Mouse (Mus musculus) NIH3T3 (cell line): ENCODE results near the gene Mrpl39.

Experiments used
- DNase-seq: peaks from one replicate; pipeline ENCODE4 v3.0.0-alpha.2; 2012; ENCODE audit warnings: low read depth

The Mrpl39 gene

GRCm38 (mm10) chr16:84744703-84745490 lies 9.4 kb upstream of the Mrpl39 start:
- no peak for DNase-seq

GRCm38 (mm10) chr16:84737358-84737757 lies 1.8 kb upstream of the Mrpl39 start:
- no peak for DNase-seq

- DNase-seq = no peak
Observed at GRCm38 (mm10) chr16:84734806-84735165, 756 bp downstream of the Mrpl39 start.

- peak; percentile 38 for DNase-seq
Observed at GRCm38 (mm10) chr16:84720670-84721069, 14.9 kb downstream of the Mrpl39 start.

- no peak for DNase-seq
Observed at GRCm38 (mm10) chr16:84718250-84718649, 17.3 kb downstream of the Mrpl39 start.

GRCm38 (mm10) chr16:84717618-84718248 lies 17.8 kb downstream of the Mrpl39 start:
- no peak for DNase-seq

- DNase-seq = no peak
Observed at GRCm38 (mm10) chr16:84716724-84717617, 18.6 kb downstream of the Mrpl39 start.

GRCm38 (mm10) chr16:84716197-84716596 lies 19.3 kb downstream of the Mrpl39 start:
- peak; percentile 46 for DNase-seq

GRCm38 (mm10) chr16:84714978-84715377 lies 20.6 kb downstream of the Mrpl39 start:
- no peak for DNase-seq

- no peak for DNase-seq
Observed at GRCm38 (mm10) chr16:84713926-84714325, 21.6 kb downstream of the Mrpl39 start.

- DNase-seq = no peak
Observed at GRCm38 (mm10) chr16:84713156-84713555, 22.4 kb downstream of the Mrpl39 start.

- DNase-seq = no peak
Observed at GRCm38 (mm10) chr16:84708649-84709048, 26.9 kb downstream of the Mrpl39 start.

- DNase-seq = no peak
Observed at GRCm38 (mm10) chr16:84707802-84708201, 27.7 kb downstream of the Mrpl39 start.

- no peak for DNase-seq
Observed at GRCm38 (mm10) chr16:84706571-84706970, 29.0 kb downstream of the Mrpl39 start.

GRCm38 (mm10) chr16:84705507-84705906 lies 30.0 kb downstream of the Mrpl39 start:
- DNase-seq = no peak

- no peak for DNase-seq
Observed at GRCm38 (mm10) chr16:84704661-84705240, 30.8 kb downstream of the Mrpl39 start.

- peak; percentile 20 for DNase-seq
Observed at GRCm38 (mm10) chr16:84703769-84704660, 31.5 kb downstream of the Mrpl39 start.

- peak; percentile 78 for DNase-seq
Observed at GRCm38 (mm10) chr16:84703129-84703768, 32.3 kb downstream of the Mrpl39 start.

- peak; percentile 62 for DNase-seq
Observed at GRCm38 (mm10) chr16:84702230-84703128, 33.1 kb downstream of the Mrpl39 start.

- no peak for DNase-seq
Observed at GRCm38 (mm10) chr16:84701041-84701440, 34.5 kb downstream of the Mrpl39 start.
